Mouse (Mus musculus) testis, adult 2 months (tissue): ENCODE measurements around the gene Sgta. TPM values are rescaled to one million over a fixed set of nuclear protein-coding genes. Genes with fewer than 3 reads are reported as not detected.

Experiments
- H3K27ac ChIP-seq: fragments of 200-500 bp; 2 replicates; pipeline ENCODE4 v1.5.1; 2012; ENCODE audit warnings: low read depth, low read length; ENCODE audit not compliant: control insufficient read depth, insufficient read depth
- H3K27me3 ChIP-seq: fragments of 200-500 bp; 2 replicates; pipeline ENCODE4 v1.6.1; 2012; ENCODE audit warnings: mild to moderate bottlenecking, low read length, moderate library complexity; ENCODE audit not compliant: control insufficient read depth, insufficient read depth
- H3K36me3 ChIP-seq: fragments of 200-500 bp; 2 replicates; pipeline ENCODE4 v1.6.1; 2012; ENCODE audit warnings: mild to moderate bottlenecking, low read length; ENCODE audit not compliant: control insufficient read depth, insufficient read depth
- H3K4me1 ChIP-seq: fragments of 200-500 bp; 2 replicates; pipeline ENCODE4 v1.6.1; 2012; ENCODE audit warnings: low read length; ENCODE audit not compliant: control insufficient read depth, insufficient read depth
- H3K4me3 ChIP-seq: fragments of 200-500 bp; 2 replicates; pipeline ENCODE4 v1.5.1; 2012; ENCODE audit warnings: low read depth, mild to moderate bottlenecking, low read length, moderate library complexity, mixed read lengths; ENCODE audit not compliant: control insufficient read depth
- CTCF ChIP-seq: fragments of 200-500 bp; IDR thresholded peaks from 2 replicates; pipeline ENCODE4 v1.5.1; 2012; ENCODE audit warnings: low read depth, mild to moderate bottlenecking, inconsistent platforms, low read length, moderate library complexity; ENCODE audit not compliant: control insufficient read depth, insufficient read depth, insufficient replicate concordance
- POLR2A ChIP-seq: fragments of 200-500 bp; IDR thresholded peaks from 2 replicates; pipeline ENCODE4 v1.6.1; 2012; ENCODE audit warnings: low read depth, mild to moderate bottlenecking, inconsistent platforms, low read length, moderate library complexity; ENCODE audit not compliant: control insufficient read depth
- polyA plus RNA-seq: library from polyadenylated mRNA; depleted of rRNA; stranded (reverse); fragments of >200 nt; gene quantifications from 2 replicates; pipeline ENCODE4 v1.2.3, GENCODE M21; 2012; rRNA removed

Gene Sgta
- polyA plus RNA-seq, 1 experiment = 203 TPM

DNA sequence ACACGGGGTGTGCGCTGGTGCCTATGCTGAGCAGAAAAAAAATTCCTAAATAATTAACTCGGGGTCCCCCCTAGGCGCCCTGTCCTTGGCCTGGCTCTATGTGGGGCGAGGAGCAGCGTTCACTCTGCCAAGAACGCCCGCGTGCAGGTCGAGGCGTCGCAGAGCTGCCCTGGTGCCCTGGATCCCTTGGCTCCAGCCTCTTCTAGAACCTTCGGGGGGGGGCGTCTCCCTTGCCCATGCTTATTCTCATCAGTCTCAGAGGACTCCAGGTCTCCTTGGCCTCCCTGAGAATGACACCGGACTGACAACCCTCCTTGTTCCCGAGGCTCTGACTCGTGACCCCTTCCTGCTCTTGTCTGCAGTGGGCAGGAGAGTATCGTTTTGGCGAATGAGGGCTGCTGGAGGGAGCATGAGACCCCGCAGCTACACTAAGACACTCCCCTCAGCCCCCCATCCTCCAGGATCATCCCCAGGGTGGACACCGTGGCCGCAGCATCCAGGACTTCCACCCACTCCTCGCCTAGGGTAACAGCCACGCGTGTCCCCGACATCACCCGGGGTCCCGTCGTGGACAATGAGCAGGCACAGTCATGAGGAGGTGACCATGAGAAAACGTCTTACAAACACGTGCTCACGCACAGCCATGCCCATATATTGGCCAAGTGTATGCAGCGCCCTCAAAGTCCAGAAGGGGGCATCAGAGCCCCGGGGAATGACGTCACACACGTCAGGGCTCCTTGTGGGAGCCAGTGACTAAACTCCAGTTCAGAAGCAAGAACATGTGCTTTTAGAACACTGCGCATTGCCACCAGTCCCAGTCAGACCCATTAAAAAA is 60.4 kb downstream of the Sgta start:
- H3K4me3 ChIP-seq = no peak overlapping the region
- TF ChIP-seq POLR2A (no peak), CTCF (peak; percentile 92)
- no peaks in the 10 kb centered on the region for H3K27me3 ChIP-seq
- no peaks in the 10 kb centered on the region for H3K36me3 ChIP-seq
- H3K4me1 ChIP-seq = peaks cover 25% of the 10 kb centered on the region
- H3K27ac ChIP-seq = no peak overlapping the region

GRCm38 (mm10) chr10:80998778-80999177 is 61.2 kb downstream of the Sgta start:
- H3K4me3 ChIP-seq = no peak overlapping the region

GRCm38 (mm10) chr10:80998021-80998420 is 62.0 kb downstream of the Sgta start:
- TF ChIP-seq CTCF (no peak), POLR2A (no peak)
- peaks cover 25% of the 10 kb centered on the region for H3K4me1 ChIP-seq
- no peaks in the 10 kb centered on the region for H3K27me3 ChIP-seq
- no peak overlapping the region for H3K27ac ChIP-seq
- no peak overlapping the region for H3K4me3 ChIP-seq
- H3K36me3 ChIP-seq = no peaks in the 10 kb centered on the region

More at GRCm38 (mm10) chr10:80998778-80999177, 61.2 kb downstream of the Sgta start:
- Histone ChIP-seq H3K36me3 (no peaks in the 10 kb centered on the region), H3K27me3 (no peaks in the 10 kb centered on the region), H3K4me1 (peaks cover 25% of the 10 kb centered on the region), H3K27ac (no peak overlapping the region)
- TF ChIP-seq CTCF (peak; percentile 58; the same call in 1 of the 2 replicates), POLR2A (no peak)

GRCm38 (mm10) chr10:80997332-80997731 is 62.6 kb downstream of the Sgta start:
- Histone ChIP-seq H3K4me3 (no peak overlapping the region), H3K36me3 (no peaks in the 10 kb centered on the region), H3K4me1 (peaks cover 25% of the 10 kb centered on the region), H3K27me3 (no peaks in the 10 kb centered on the region), H3K27ac (no peak overlapping the region)
- TF ChIP-seq CTCF (no peak), POLR2A (no peak)

GRCm38 (mm10) chr10:80996501-80996900 is 63.5 kb downstream of the Sgta start:
- Histone ChIP-seq H3K27me3 (no peaks in the 10 kb centered on the region), H3K27ac (no peak overlapping the region), H3K4me1 (peaks cover 25% of the 10 kb centered on the region), H3K36me3 (no peaks in the 10 kb centered on the region), H3K4me3 (no peak overlapping the region)
- TF ChIP-seq CTCF = no peak
- TF ChIP-seq POLR2A = no peak

- Histone ChIP-seq H3K4me1 (peaks cover 18% of the 10 kb centered on the region), H3K4me3 (no peak overlapping the region), H3K27me3 (no peaks in the 10 kb centered on the region)
Observed at GRCm38 (mm10) chr10:80995091-80995632, 64.8 kb downstream of the Sgta start.

DNA sequence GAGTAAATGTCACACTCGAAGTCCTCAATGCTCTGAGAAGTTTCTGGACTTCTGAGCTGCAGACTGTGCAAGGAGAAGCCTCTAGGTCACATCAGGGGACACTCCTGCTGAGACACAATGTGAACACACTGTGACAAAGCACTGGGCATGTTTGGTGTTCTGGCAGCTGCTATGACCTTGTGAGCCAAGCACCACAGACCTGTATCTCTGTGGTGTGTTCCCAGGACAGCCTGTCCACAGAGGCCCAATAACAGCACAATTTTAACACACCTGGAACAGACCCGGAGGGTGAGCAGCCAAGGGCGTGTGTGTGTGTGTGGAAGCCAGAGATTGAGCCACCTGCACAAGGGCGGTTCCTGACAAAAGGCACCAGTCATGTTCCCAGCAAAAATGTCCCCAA is 65.4 kb downstream of the Sgta start:
- no peaks in the 10 kb centered on the region for H3K27me3 ChIP-seq
- no peak overlapping the region for H3K27ac ChIP-seq
- no peaks in the 10 kb centered on the region for H3K36me3 ChIP-seq
- H3K4me1 ChIP-seq = peaks cover 13% of the 10 kb centered on the region
- no peak overlapping the region for H3K4me3 ChIP-seq
- TF ChIP-seq POLR2A = no peak
- no peak for TF ChIP-seq CTCF

More at GRCm38 (mm10) chr10:80995091-80995632, 64.8 kb downstream of the Sgta start:
- no peak overlapping the region for H3K27ac ChIP-seq
- H3K36me3 ChIP-seq = no peaks in the 10 kb centered on the region
- TF ChIP-seq POLR2A (no peak), CTCF (peak; percentile 100)

Other genes starting within 250 kb of the Sgta start
- 1.2 and 1.4 TPM in 2 replicates for gene Jsrp1, start 246.7 kb downstream of the Sgta start, polyA plus RNA-seq
- 261 and 275 TPM in 2 replicates for gene Oaz1, start 233.5 kb downstream of the Sgta start, polyA plus RNA-seq
- gene Lingo3, start 216.1 kb downstream of the Sgta start, polyA plus RNA-seq = 0.16 and 0.26 TPM in 2 replicates
- gene Lsm7, start 205.0 kb downstream of the Sgta start, polyA plus RNA-seq = 60.3 and 67.0 TPM in 2 replicates
- 169 and 173 TPM in 2 replicates for gene Sppl2b, start 204.9 kb downstream of the Sgta start, polyA plus RNA-seq
- 2.0 and 2.7 TPM in 2 replicates for gene Tmprss9, start 188.3 kb downstream of the Sgta start, polyA plus RNA-seq
- 76.7 and 104 TPM in 2 replicates for gene Timm13, start 159.2 kb downstream of the Sgta start, polyA plus RNA-seq
- 177 TPM in 2 replicates for gene Lmnb2, start 141.9 kb downstream of the Sgta start, polyA plus RNA-seq
- 7.8 and 9.1 TPM in 2 replicates for gene Gadd45b, start 130.1 kb downstream of the Sgta start, polyA plus RNA-seq
- gene Gng7, start 45.2 kb downstream of the Sgta start, polyA plus RNA-seq = 1.0 and 1.6 TPM in 2 replicates
- gene Diras1, start 34.5 kb downstream of the Sgta start, polyA plus RNA-seq = 0.95 and 1.4 TPM in 2 replicates
- gene Slc39a3, start 22.8 kb downstream of the Sgta start, polyA plus RNA-seq = 39.6 and 46.3 TPM in 2 replicates
- 318 and 378 TPM in 2 replicates for gene Thop1, start 9.9 kb upstream of the Sgta start, polyA plus RNA-seq
- 0.40 and 0.70 TPM in 2 replicates for gene Creb3l3, start 38.7 kb upstream of the Sgta start, polyA plus RNA-seq
- gene Map2k2, start 45.7 kb upstream of the Sgta start, polyA plus RNA-seq = 147 and 192 TPM in 2 replicates
- gene Zbtb7a, start 75.0 kb upstream of the Sgta start, polyA plus RNA-seq = 5.6 and 6.0 TPM in 2 replicates
- 164 and 184 TPM in 2 replicates for gene Pias4, start 107.7 kb upstream of the Sgta start, polyA plus RNA-seq
- 1,507 and 1,673 TPM in 2 replicates for gene Eef2, start 116.5 kb upstream of the Sgta start, polyA plus RNA-seq
- 52.6 and 61.6 TPM in 2 replicates for gene Dapk3, start 122.8 kb upstream of the Sgta start, polyA plus RNA-seq
- gene 4930442H23Rik, start 123.7 kb upstream of the Sgta start, polyA plus RNA-seq = 1.4 and 1.8 TPM in 2 replicates
- not detected in 2 replicates for gene Nmrk2, start 141.9 kb upstream of the Sgta start, polyA plus RNA-seq
- 0.25 and 0.26 TPM in 2 replicates for gene Atcay, start 170.7 kb upstream of the Sgta start, polyA plus RNA-seq
- 11.6 and 12.5 TPM in 2 replicates for gene Zfr2, start 173.0 kb upstream of the Sgta start, polyA plus RNA-seq
- gene Matk, start 192.8 kb upstream of the Sgta start, polyA plus RNA-seq = 3.0 and 3.5 TPM in 2 replicates
- gene Mrpl54, start 206.8 kb upstream of the Sgta start, polyA plus RNA-seq = 181 and 261 TPM in 2 replicates
- gene Apba3, start 206.8 kb upstream of the Sgta start, polyA plus RNA-seq = 53.5 and 77.2 TPM in 2 replicates
- gene Tjp3, start 231.4 kb upstream of the Sgta start, polyA plus RNA-seq = 0.56 and 0.99 TPM in 2 replicates
- gene Pip5k1c, start 232.8 kb upstream of the Sgta start, polyA plus RNA-seq = 10.1 and 10.4 TPM in 2 replicates